Mouse (Mus musculus): ENCODE measurements at regions not wholly inside any gene's neighbourhood (a gene's known extent, or its start where the extent isn't known, plus 50 kb on each side); places are given as distances from the start of the nearest gene placed in this dataset.

DNA sequence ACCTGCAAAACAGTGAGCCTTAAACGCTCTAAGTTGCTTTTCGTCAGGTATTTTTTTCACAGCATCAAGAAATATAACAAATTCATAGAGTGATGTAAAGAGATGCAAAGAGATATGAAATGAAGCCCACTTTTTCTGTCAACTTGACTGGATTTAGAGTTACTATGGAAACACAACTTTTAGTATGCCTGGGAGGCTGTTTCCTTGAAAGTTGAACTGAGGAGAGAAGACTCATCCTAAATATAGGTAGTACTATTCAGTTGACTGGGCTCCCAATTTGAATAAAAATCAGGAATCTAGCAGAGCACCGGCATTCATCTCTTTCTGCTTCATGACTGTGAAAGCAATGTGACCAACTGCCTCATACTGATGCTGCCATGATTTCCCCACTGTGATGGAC lies 509.7 kb downstream of the Synb start:
- no peak for DNase-seq

DNA sequence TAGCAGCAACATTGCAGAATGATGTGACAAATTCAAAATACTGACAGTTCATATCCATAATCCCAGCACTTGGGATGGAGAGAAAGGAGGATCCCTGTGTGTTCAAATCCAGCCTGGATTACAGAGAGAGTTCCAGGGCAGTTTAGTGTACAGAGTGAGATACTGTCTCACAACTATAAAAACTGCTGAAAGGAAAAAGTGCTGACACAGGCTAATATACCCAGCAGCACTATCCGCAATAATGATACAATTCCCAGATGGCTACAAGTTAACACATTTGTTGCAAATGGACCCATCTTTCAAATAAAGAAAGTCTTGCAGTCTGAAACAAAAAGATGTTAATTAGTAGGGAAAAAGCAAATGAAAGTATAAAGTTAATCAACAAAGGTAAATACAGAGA lies 510.9 kb downstream of the Synb start:
- DNase-seq, result no peak

DNA sequence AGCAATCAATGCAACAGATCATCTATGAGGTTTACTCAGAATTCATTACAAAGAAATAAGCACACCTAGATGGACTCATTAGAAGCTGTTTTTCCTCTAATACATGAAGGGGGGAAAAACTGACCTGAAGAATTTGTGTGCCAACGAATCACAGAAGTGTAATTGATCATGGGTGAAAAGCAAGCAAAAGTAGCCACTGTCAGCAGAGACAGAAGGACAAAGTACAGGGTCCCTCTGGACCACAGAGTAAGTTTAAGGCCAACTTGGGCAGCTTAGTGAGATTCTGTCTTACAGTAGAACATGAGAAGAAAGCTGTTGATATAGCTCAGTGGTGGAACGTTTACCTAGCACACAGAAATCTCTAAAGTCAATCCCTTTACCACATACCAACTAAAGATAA lies 523.7 kb downstream of the Synb start:
- DNase-seq, result no peak

DNA sequence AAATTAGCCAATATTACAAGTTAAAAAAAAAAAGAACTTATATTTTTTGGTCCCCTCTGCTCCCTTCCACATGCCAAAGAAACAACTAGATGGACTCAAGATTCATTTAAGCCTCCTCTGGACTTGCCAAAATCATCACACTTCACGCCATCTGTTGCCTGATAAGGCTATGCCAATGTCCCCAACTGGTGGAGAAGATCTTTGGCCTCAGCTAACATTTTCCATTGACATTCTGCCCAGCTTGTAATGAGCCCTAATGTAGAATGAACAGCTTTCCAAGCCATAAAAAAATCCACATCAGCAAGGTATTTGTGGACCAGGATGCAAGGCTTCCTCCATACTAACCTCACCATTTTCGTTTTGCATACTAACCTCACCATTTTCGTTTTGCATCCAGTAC lies 531.2 kb downstream of the Synb start:
- DNase-seq, result peak; percentile 79 to 91

DNA sequence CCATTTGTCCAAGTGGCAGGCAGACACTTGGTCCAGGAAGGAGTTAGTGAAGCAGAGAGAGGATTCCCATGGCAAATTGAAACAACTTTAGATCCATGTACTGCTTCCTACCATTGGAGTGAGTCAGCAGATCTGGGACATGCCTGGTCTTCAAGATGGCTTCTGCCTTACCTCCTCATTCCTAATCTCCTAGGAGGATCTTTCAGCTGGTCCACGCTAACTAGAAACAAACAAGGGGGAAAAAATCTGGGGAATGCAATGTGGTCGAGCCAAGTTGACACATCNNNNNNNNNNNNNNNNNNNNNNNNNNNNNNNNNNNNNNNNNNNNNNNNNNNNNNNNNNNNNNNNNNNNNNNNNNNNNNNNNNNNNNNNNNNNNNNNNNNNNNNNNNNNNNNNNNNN lies 549.4 kb downstream of the Synb start:
- DNase-seq, result no peak

DNA sequence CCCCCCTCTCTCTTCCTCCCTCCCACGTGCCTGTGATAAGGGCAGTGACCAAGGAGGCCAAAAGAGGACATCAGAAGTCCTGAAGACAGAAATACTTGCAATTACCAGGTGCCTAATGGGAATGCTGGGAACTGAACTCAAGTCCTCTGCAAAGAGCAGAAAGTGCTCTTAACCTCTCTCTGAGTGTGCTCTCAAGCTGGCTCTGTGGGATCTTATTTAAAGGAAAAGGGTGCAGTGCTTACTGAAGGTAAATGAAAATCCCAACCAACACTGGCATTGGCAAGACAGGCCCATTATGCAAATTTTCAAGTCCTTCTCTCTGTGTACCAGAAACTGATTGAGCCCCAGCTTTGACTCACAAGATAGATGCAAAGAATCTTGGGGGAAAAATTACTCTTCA lies 555.6 kb downstream of the Synb start:
- DNase-seq, result no peak

DNA sequence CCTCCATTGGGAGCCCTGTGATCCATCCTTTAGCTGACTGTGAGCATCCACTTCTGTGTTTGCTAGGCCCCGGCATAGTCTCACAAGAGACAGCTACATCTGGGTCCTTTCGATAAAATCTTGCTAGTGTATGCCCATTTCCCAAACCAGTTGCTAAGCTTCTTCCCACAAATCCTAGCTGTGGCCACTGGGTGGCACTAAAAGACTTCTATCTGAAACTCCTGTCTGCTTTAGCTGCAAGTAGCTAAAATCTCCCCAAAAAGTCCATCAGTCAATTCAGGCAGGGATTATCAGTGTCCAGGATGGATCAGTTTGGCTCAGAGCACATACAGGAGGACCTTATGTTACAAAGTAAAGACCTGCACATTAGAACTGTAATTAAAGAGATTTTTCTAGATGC lies 558.3 kb downstream of the Synb start:
- peak; percentile 86 to 87 for DNase-seq

DNA sequence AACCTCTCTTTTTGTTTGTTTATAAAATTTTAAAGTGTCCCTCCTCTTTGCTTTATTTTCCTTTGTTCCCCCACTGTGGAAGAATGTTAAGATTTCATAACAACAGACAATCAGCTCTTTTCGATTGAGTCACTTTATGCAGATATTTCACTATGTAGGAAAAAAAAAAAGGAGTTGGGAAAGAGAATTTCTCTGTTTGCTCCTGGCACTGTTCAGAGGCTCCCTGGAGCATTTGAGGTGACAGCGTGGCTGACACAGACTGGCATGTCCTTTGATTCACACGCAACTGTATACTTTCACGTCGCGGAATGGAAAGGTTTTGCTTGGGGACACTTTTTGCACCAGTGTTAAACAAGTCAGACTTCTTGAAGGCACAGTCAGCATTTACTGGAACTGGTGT lies 572.9 kb downstream of the Synb start:
- DNase-seq, result no peak

DNA sequence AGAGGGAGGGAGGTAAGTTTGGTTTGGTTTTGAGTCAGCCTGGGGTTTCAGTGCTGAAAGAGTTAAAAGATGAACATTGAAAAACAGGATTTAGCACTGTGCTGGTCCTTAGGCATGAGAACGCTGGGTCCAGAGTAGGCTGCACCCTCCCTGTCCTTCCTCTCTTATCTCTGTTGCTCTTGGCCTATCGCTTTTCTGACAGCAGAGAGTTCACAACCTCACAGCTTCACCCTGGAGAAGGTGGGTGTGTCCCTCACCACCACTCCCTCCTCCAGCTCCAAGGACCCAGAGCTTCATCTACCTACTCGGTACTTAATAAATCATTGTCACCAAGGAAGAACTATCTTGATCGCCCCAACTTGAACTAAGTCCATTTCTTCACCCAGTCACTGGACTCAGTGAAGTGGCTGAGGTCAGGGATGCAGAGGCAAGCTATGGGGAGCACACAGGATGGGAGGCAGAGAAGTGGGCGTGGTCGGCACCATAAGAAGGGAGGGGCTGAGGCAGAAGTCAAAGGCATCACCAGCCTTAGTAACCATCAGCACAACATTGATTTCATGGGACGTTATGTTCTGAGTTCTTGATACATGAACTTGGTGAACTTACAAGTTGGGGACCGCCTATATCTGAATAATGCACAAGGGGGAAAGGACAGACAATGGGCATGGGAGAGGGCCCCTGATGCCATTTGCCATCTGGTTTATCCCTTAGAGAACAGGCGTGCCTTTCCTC lies 574.5 kb downstream of the Synb start:
- no peak for DNase-seq

DNA sequence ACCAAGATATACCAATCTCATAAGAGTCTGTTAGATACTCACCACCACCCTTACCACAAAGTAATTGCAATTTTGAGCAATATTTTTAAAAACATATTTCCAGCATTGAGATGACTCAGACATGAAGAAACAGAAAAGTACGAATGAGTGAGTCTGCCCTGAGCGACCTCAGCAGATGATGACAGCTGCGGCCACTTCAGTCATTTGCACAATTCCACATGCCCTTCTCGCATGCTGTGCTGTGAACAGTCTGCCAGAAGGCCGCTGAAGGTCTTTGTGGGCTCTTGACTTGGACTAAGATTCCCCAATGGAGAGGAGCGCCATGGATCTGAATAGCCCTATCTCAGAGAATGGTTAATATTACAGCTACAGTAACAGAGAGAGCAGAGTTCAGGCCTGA lies 575.3 kb downstream of the Synb start:
- no peak for DNase-seq
